Mouse (Mus musculus) MN1 (cell line): ENCODE results near the gene Cox8a.

Experiments
- DNase-seq: peaks from one replicate; pipeline ENCODE4 v3.0.0-alpha.2; 2016; ENCODE audit warnings: low spot score

Cox8a gene

GRCm38 (mm10) chr19:7222196-7222595 is 4.8 kb upstream of the Cox8a start:
- DNase-seq = no peak

DNA sequence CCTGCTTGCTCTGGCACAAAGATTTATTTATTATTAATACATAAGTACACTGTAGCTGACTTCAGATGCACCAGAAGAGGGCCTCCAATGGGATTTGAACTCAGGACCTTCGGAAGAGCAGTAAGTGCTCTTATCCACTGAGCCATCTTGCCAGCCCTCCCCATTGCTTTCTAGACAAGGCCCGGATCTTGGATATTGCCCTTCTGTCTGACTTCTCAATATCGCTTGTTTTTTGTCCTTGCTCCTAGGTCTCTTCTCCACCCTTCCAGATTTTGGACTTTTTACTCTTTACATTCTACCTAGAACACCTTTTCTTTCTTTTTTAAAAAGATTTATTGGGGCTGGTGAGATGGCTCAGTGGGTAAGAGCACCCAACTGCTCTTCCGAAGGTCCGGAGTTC is 1.3 kb upstream of the Cox8a start:
- no peak for DNase-seq

- DNase-seq = no peak
These were observed 481 bp upstream of the Cox8a start for GRCm38 (mm10) chr19:7217926-7218267.

DNA sequence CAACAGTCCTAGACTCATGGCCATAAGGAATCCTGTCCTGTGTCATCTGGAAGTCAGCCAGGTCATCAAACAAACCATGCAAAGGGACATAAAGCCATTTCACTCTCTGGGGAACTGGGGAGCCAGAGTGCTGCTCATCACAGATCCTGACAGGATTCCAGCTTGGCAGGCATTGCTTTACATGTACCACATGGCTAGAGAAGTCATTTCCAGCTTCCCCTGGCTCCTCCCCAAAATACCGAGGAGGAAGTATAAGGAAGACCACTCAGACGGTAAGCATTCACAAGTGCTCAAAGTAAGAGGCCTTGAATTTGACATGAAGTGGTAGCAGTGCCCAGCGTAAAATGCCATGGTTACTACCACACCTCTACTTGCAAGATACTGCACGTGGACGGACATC is 2.9 kb downstream of the Cox8a start:
- DNase-seq = peak; percentile 67

GRCm38 (mm10) chr19:7213010-7213409 is 4.4 kb downstream of the Cox8a start:
- DNase-seq = no peak

DNA sequence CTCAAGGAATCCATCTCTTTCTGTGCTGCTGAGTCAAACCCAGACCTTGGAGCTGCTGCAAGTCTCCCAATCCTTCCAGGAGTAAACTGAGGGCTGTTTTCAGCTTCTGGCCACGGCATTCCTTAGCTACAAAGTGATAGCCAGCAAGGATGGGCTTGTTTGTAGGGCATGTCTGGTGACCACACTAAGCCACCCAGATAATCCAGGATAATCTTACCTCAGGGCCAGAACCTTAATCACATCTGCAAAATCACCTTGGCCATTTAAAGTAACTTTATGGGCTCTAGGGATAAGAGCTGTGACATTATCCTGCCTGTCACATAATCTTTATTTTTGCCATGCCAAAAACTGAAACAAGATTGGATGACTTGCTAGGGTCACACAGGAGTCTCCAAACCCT is 5.2 kb downstream of the Cox8a start:
- DNase-seq = no peak

DNA sequence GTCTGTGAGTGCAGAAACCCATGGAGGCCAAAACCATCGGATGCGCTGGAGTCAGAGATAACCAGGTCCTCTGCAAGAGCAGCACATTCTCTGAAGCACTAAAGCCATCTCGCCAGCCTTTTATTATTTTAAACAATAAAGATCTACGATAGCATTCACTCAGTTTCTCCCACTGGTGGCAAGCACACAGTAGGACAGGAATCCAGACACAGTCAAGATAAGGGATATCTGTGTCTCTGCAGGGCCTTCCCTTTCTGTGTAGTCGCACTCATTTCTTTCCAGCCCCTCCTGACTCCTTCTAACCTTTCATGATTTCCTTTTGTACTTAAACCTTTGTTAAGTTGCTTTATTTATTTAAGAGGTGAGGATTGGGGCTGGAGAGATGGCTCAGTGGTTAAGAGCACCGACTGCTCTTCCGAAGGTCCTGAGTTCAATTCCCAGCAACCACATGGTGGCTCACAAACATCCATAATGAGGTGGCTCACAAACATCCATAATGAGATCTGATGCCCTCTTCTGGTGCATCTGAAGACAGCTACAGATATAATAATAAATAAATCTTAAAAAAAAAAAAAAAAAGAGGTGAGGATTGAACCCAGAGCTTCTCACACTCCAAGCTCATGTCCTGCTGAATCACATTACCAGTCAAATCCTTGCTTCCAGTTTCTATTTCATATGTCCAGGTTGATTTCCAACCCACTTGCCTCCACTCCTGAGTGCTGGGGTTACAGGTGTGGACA is 7.3 kb downstream of the Cox8a start:
- DNase-seq = no peak

DNA sequence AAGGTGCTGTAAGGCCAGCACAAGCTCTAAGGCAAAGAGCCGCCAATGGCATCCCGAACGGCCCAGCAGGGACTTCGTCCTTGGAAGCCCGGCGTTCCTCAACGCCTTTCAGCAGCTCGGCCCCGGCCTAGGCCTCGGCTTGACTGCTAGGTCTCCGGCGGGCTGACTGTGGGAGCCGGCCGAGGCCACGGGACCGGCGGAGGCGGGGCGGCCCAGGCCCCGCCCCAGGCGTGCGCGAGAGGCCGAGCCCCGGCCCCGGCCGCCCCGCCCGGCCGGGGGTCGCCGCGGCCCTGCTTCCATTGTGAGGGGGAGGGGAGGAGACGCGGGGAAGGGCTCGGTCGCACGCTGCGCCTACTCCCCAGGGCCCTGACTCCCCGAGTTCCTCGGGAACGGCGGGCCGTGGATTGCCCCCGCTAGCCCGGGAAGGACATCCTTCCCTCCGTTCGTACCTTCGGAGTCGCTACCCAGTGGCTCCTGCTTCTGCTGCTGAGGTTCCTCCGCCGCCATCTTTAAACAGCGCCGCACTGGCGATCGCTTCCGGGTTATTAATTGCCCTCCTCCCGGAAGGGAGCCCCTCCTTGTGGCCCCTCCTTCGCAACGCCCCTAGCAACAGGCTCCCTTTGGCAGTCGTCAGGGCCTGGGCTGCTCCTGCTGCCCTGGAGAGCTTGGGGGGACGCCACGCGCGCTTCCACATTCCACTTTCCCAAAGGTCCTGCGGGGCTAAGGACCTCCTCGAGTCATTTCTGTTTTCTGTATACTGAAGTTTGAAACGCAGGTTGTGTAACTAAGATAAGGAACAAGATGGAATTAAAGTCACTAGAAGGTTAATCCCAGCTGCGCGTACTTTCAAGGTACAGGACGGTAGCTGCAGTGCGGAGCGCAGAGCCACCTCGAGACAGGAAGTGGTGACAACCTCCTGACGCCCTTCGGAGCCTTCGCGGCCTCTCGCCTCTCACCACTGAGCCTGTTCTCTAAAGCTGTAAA is 11.4 kb downstream of the Cox8a start, which contains the start of gene Otub1:
Otub1 (minus strand) TSS at position 564 of the 984 bp plus-strand sequence.
- peak; percentile 92 for DNase-seq

DNA sequence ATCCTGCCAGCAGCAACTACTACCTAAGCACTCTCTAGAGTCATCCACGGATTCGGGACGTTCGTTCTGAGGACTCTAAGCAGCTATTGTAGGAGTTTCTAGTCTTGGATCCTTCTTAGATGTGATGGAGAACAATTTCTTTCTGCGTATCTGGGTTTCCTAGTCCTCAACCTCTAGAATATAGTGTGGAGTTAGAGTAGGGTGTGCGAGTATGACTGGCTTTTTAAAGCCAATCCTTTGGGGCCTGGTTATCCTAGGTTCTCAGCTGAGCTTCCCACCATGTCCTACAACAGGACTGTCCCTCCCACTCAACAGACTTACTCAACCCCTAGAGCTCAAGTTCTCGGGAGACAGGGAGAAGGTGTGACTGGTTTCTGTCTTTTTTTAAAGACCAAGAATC is 12.1 kb downstream of the Cox8a start:
- DNase-seq = no peak

GRCm38 (mm10) chr19:7204898-7205297 is 12.5 kb downstream of the Cox8a start:
- no peak for DNase-seq

DNA sequence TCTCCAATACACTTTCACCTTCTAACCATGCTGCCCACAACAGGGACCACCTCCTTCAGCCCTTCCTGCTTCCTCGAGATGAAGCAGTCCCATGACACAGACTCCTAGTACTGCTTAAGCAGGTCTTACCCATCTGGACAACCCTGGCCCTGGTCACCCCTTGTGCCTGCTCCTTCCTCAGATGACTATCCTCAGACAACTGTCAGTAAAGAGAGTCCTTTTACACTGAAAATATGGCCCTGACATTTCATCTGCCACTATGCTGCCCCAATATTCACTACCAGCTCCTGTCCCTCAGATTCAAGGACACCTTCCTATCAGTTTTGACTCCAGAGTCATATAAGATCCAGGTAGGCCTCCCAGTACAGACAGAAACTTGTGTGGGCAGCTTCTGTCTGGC is 17.0 kb downstream of the Cox8a start:
- no peak for DNase-seq

DNA sequence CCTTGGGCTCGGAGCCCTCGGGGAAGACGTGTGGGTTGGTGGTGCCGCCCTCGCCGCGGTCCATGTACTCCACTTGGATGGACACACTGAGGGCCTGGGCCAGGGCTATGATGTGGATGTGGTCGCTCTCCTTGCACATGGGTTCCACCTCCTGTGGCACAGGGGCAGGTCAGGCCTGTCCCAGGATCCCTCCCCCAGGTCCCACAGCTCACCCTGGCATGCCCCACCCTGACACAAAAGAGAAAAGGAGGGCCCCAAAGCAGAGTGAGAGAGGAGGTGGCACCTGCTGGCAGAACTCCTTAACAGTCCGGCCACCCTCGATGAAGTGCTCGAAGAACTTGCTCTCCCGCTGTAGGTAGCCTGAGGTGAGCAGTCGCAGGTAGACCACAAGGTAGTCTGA is 18.3 kb downstream of the Cox8a start:
- no peak for DNase-seq

GRCm38 (mm10) chr19:7197445-7197844 is 20.0 kb downstream of the Cox8a start:
- no peak for DNase-seq

DNA sequence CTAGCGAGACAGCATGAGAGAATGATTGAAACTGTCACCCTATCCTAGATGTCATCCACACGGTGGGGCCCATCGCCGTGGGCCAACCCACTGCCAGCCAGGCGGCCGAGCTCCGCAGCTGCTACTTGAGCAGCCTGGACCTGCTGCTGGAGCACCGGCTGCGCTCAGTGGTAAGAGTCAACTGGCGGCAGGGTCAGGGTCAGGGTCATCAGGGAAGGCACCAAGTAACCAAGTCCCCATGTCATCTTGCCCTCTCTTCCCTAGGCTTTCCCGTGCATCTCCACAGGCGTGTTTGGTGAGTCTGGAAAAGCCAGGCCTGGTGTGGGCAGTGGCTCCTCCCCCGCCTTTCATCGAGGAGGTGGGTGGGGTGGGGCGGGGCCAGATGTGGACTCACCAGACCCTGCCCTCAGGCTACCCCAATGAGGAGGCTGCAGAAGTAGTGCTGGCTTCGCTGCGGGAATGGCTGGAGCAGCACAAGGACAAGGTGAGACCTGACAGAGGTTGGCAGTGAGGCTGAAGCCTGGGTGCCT is 20.6 kb downstream of the Cox8a start:
- DNase-seq = peak; percentile 73

- DNase-seq = peak; percentile 44
These were observed 21.3 kb downstream of the Cox8a start for GRCm38 (mm10) chr19:7195900-7196728.

DNA sequence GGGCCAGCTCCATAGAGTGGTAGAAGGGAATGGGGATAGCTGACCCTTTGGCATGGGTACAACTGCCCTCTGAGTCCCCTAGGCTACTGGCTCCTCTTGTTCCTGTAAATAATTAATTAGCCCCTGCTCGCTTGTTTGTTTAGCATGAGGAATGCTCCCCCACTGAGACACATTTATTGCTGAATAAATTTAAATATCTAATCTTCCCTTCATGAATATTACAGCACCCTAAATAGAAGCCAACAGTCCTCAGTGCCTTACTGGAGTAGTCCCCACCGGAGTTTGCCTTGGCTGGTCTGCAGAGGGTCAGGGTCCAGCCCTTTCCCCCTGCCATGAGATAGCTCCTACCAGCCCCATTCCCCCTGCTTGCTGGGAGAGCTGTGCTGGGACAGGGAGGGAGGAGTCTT is 24.9 kb downstream of the Cox8a start:
- DNase-seq = no peak

- DNase-seq = no peak
These were observed 25.8 kb downstream of the Cox8a start for GRCm38 (mm10) chr19:7191639-7192038.

DNA sequence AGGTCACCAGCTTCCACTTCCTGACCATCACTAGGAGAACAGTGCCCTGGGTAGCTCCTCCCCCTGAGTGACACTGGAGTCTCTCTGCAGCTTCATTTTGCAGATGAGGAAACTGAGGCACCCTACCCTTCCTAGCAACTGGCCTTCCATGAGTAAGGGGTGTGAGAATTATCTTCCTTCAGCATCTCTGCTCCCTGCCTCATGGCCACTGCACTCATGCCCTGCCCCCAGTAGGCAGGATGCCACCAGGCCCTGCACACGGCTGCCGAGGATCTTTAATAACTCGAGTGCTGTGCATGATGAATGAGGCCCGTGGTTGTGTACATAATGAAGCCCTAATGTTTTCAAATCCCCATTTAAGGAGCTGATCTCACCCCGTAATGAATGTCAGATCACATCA is 26.4 kb downstream of the Cox8a start:
- DNase-seq = no peak

DNA sequence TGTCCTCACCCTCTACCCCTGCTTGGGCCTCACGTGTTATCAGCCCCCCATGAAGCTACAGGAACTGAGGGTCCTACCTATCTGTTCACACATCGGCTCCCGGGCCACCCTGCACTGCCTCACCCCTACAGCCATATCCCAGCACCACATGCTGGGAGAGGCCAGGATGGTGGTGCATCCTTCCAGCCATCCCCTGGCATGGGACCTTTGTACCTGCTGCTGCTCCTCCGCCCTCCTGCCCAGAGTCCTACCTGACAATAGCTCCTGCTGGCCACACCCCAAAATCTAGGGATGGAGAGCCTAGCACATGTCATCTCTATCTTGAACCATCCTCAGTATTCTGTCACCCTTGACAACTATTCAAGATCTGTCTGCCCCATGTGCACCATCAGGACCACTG is 28.4 kb downstream of the Cox8a start:
- DNase-seq = no peak

DNA sequence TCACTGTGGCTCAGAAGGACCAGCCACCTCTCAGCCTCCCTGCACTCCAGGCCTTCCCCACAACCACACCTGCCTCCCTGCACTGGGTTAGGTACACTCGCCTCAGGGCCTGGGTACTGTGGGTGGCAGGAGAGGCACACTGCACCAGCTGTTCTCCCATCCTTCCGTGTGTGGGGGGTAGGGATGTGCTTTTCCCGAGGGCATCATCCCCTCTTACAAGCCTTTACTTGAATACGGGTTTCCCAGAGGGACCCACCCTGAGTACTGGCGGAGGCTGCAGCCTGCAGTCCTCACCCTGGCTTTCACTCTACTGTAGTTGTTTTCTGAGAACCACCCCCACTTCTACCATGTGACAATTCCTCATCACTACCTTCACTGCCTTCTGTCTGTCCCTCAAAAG is 30.3 kb downstream of the Cox8a start:
- no peak for DNase-seq

- DNase-seq = no peak
These were observed 31.6 kb downstream of the Cox8a start for GRCm38 (mm10) chr19:7185715-7186291.

DNA sequence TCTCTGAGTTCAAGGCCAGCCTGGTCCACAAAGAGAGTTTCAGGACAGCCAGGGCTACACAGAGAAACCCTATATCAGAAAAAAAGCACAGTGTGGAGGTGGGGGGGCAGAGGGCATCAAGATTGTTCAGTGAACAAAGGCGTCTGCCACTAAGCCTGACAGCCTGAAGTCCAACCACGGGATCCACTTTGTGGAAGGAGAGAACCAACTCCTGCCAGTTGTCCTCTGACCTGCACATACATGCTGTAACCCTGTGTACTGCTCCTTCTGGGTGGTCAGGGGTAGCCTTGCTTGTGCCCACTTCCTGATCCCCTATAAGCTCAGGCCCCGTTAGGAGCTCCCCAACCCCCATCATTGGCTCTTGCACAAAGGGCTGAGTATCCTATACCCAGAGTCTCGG is 32.4 kb downstream of the Cox8a start:
- DNase-seq = no peak
